Mouse (Mus musculus) ovary, adult 10 weeks (tissue): ENCODE results near the gene Apba3. TPM values are rescaled to one million over a fixed set of nuclear protein-coding genes. Genes with fewer than 3 reads are reported as not detected.

Experiments
- polyA plus RNA-seq: library from polyadenylated mRNA; stranded (reverse); fragments of 350-450 nt; fragmentation: Illumina TruSeq; extraction: RNeasy Lipid Tissue Mini Kit (QIAGEN cat#74804); gene quantifications from one replicate; pipeline ENCODE4 v1.2.3, GENCODE M21; 2014

Gene Apba3
- not detected for polyA plus RNA-seq

GRCm38 (mm10) chr10:81266211-81267105, at the start of gene Apba3, which contains the start of gene Mrpl54:
Apba3 (plus strand) TSS chr10:81266960.
Mrpl54 (minus strand) TSS chr10:81266934.

GRCm38 (mm10) chr10:81230438-81231332, 36.1 kb upstream of the Apba3 start, which contains the start of gene Atcay:
Atcay (minus strand) TSS chr10:81230833.

GRCm38 (mm10) chr10:81232580-81233225, 34.1 kb upstream of the Apba3 start, which contains the start of gene Zfr2:
Zfr2 (plus strand) TSS chr10:81233155.

GRCm38 (mm10) chr10:81252424-81253419, 14.0 kb upstream of the Apba3 start, which contains the start of gene Matk:
Matk (plus strand) TSS chr10:81252935.

GRCm38 (mm10) chr10:81291511-81292104, 24.8 kb downstream of the Apba3 start, which contains the start of gene Tjp3:
Tjp3 (minus strand) TSS chr10:81291581.

GRCm38 (mm10) chr10:81292554-81293333, 26.0 kb downstream of the Apba3 start, which contains the start of gene Pip5k1c:
Pip5k1c (plus strand) TSS chr10:81292963.

GRCm38 (mm10) chr10:81320550-81321347, 54.0 kb downstream of the Apba3 start, which contains the start of gene Cactin:
Cactin (plus strand) TSS chr10:81321103.

Other genes with a start within 250 kb of the Apba3 start
- not detected for gene Diras1, start 241.3 kb upstream of the Apba3 start, polyA plus RNA-seq
- 0.29 TPM for gene Slc39a3, start 229.5 kb upstream of the Apba3 start, polyA plus RNA-seq
- gene Sgta, start 206.8 kb upstream of the Apba3 start, polyA plus RNA-seq: 0.66 TPM
- gene Thop1, start 196.9 kb upstream of the Apba3 start, polyA plus RNA-seq: not detected
- gene Creb3l3, start 168.1 kb upstream of the Apba3 start, polyA plus RNA-seq: 0.77 TPM
- gene Map2k2, start 161.0 kb upstream of the Apba3 start, polyA plus RNA-seq: 1.1 TPM
- gene Zbtb7a, start 131.7 kb upstream of the Apba3 start, polyA plus RNA-seq: 17.8 TPM
- 0.46 TPM for gene Pias4, start 99.0 kb upstream of the Apba3 start, polyA plus RNA-seq
- 6.8 TPM for gene Eef2, start 90.3 kb upstream of the Apba3 start, polyA plus RNA-seq
- not detected for gene Dapk3, start 84.0 kb upstream of the Apba3 start, polyA plus RNA-seq
- not detected for gene 4930442H23Rik, start 83.1 kb upstream of the Apba3 start, polyA plus RNA-seq
- gene Nmrk2, start 64.9 kb upstream of the Apba3 start, polyA plus RNA-seq: not detected
- gene Atcay, start 36.1 kb upstream of the Apba3 start, polyA plus RNA-seq: not detected
- 0.66 TPM for gene Zfr2, start 33.8 kb upstream of the Apba3 start, polyA plus RNA-seq
- gene Matk, start 14.0 kb upstream of the Apba3 start, polyA plus RNA-seq: not detected
- not detected for gene Mrpl54, start within 50 bp of the Apba3 start, polyA plus RNA-seq
- gene Tjp3, start 24.6 kb downstream of the Apba3 start, polyA plus RNA-seq: not detected
- 2.6 TPM for gene Pip5k1c, start 26.0 kb downstream of the Apba3 start, polyA plus RNA-seq
- 0.17 TPM for gene Cactin, start 54.1 kb downstream of the Apba3 start, polyA plus RNA-seq
- gene Tbxa2r, start 61.8 kb downstream of the Apba3 start, polyA plus RNA-seq: not detected
- not detected for gene Gipc3, start 76.3 kb downstream of the Apba3 start, polyA plus RNA-seq
- gene Hmg20b, start 83.5 kb downstream of the Apba3 start, polyA plus RNA-seq: 4.2 TPM
- gene Mfsd12, start 90.5 kb downstream of the Apba3 start, polyA plus RNA-seq: not detected
- gene 4930404N11Rik, start 98.9 kb downstream of the Apba3 start, polyA plus RNA-seq: not detected
- gene Fzr1, start 111.6 kb downstream of the Apba3 start, polyA plus RNA-seq: 0.26 TPM
- not detected for gene Dohh, start 117.5 kb downstream of the Apba3 start, polyA plus RNA-seq
- not detected for gene Gm48551, start 117.5 kb downstream of the Apba3 start, polyA plus RNA-seq
- 0.88 TPM for gene Gm48552, start 122.0 kb downstream of the Apba3 start, polyA plus RNA-seq
- gene Smim24, start 126.1 kb downstream of the Apba3 start, polyA plus RNA-seq: not detected
- 14.2 TPM for gene Nfic, start 188.7 kb downstream of the Apba3 start, polyA plus RNA-seq
- gene Celf5, start 215.7 kb downstream of the Apba3 start, polyA plus RNA-seq: not detected
- not detected for gene Ncln, start 229.4 kb downstream of the Apba3 start, polyA plus RNA-seq
- gene S1pr4, start 233.2 kb downstream of the Apba3 start, polyA plus RNA-seq: not detected